Mouse (Mus musculus): Measurements from ENCODE around the gene Wwc1. TPM values are rescaled to one million over a fixed set of nuclear protein-coding genes. Genes with fewer than 3 reads are reported as not detected.

Gene Wwc1
- total RNA-seq, 1 experiment: 30.4 TPM

GRCm38 (mm10) chr11:36002900-36003299 is 22.6 kb upstream of the Wwc1 start:
- in situ Hi-C loops (cut with MboI; ENCODE audit: low sequenced_read_pairs in 2 of 2, unreplicated experiment in 2 of 2): loop anchor here in 1 of 2 experiments (10.0 kb wide), 1 partner anchor 148 kb away; no protein-coding TSS in a partner anchor
- no peak for DNase-seq (ENCODE audit: low read depth, low spot score)
- TF ChIP-seq HCFC1 (IDR thresholded peaks at IDR 0.05; ENCODE audit: borderline replicate concordance, insufficient read depth, low read length): no peak
- no peak for TF ChIP-seq MAFK (IDR thresholded peaks at IDR 0.05; ENCODE audit: insufficient read depth, low read depth, low read length)
- TF ChIP-seq CHD2 (IDR thresholded peaks at IDR 0.05; ENCODE audit: low read depth, low read length): no peak
- TF ChIP-seq ZC3H11A (IDR thresholded peaks at IDR 0.05; ENCODE audit: borderline replicate concordance, low read depth, low read length): no peak
- no peak for TF ChIP-seq ZNF384 (IDR thresholded peaks at IDR 0.05; ENCODE audit: low read depth, low read length)

GRCm38 (mm10) chr11:36001282-36001970 is 21.1 kb upstream of the Wwc1 start:
- Histone ChIP-seq H3K27ac (ENCODE audit: insufficient read depth, low read depth, low read length, poor library complexity, severe bottlenecking) (no peak overlapping the region), H3K9me3 (ENCODE audit: control insufficient read depth, insufficient read depth, low read depth, low read length) (no peaks in the 10 kb centered on the region), H3K36me3 (ENCODE audit: control insufficient read depth, insufficient read depth, low read length, poor library complexity, severe bottlenecking) (no peaks in the 10 kb centered on the region), H3K9ac (ENCODE audit: insufficient read depth, low read depth, low read length, poor library complexity, severe bottlenecking) (no peak overlapping the region), H3K4me1 (ENCODE audit: control insufficient read depth in 2 of 2, insufficient read depth in 2 of 2, low read length in 2 of 2, poor library complexity in 1 of 2) (peaks cover 2 to 5% of the 10 kb centered on the region in 2 experiments; a peak in 1 of 4 replicates), H3K4me3 (ENCODE audit: insufficient read depth in 1 of 2, low read depth in 1 of 2, low read length in 2 of 2, poor library complexity in 1 of 2, severe bottlenecking in 1 of 2) (peak overlapping the region; percentile 20 to 56; a peak in 3 of 4 replicates)
- peak; percentile 95 for DNase-seq (ENCODE audit: low read depth, low spot score)
- in situ Hi-C loops (cut with MboI; ENCODE audit: low sequenced_read_pairs in 2 of 2, unreplicated experiment in 2 of 2): loop anchor here in 1 of 2 experiments (10.0 kb wide), 1 partner anchor 147 kb away; no protein-coding TSS in a partner anchor
- TF ChIP-seq ZC3H11A (IDR thresholded peaks at IDR 0.05; ENCODE audit: borderline replicate concordance, low read depth, low read length): peak; percentile 90
- TF ChIP-seq HCFC1 (IDR thresholded peaks at IDR 0.05; ENCODE audit: borderline replicate concordance, insufficient read depth, low read length): no peak
- TF ChIP-seq MAFK (IDR thresholded peaks at IDR 0.05; ENCODE audit: insufficient read depth, low read depth, low read length): no peak

More at GRCm38 (mm10) chr11:36002900-36003299, 22.6 kb upstream of the Wwc1 start:
- Histone ChIP-seq H3K9me3 (ENCODE audit: control insufficient read depth, insufficient read depth, low read depth, low read length) (no peaks in the 10 kb centered on the region), H3K4me1 (ENCODE audit: control insufficient read depth in 2 of 2, insufficient read depth in 2 of 2, low read length in 2 of 2, poor library complexity in 1 of 2) (peaks cover 2 to 5% of the 10 kb centered on the region in 2 experiments; a peak in 1 of 4 replicates), H3K36me3 (ENCODE audit: control insufficient read depth, insufficient read depth, low read length, poor library complexity, severe bottlenecking) (no peaks in the 10 kb centered on the region), H3K27ac (ENCODE audit: insufficient read depth, low read depth, low read length, poor library complexity, severe bottlenecking) (no peak overlapping the region), H3K9ac (ENCODE audit: insufficient read depth, low read depth, low read length, poor library complexity, severe bottlenecking) (no peak overlapping the region), H3K4me3 (ENCODE audit: insufficient read depth in 1 of 2, low read depth in 1 of 2, low read length in 2 of 2, poor library complexity in 1 of 2, severe bottlenecking in 1 of 2) (no peak overlapping the region)

- H3K27ac ChIP-seq (ENCODE audit: insufficient read depth, low read depth, low read length, poor library complexity, severe bottlenecking): no peak overlapping the region
- peaks cover 2 to 5% of the 10 kb centered on the region in 2 experiments; a peak in 1 of 4 replicates for H3K4me1 ChIP-seq (ENCODE audit: control insufficient read depth in 2 of 2, insufficient read depth in 2 of 2, low read length in 2 of 2, poor library complexity in 1 of 2)
- H3K4me3 ChIP-seq (ENCODE audit: insufficient read depth in 1 of 2, low read depth in 1 of 2, low read length in 2 of 2, poor library complexity in 1 of 2, severe bottlenecking in 1 of 2): peak overlapping the region; percentile 20 to 56; a peak in 3 of 4 replicates
- in situ Hi-C loops (cut with MboI; ENCODE audit: low sequenced_read_pairs in 2 of 2, unreplicated experiment in 2 of 2): loop anchor here in 1 of 2 experiments (10.0 kb wide), 1 partner anchor 146 kb away; no protein-coding TSS in a partner anchor
- H3K36me3 ChIP-seq (ENCODE audit: control insufficient read depth, insufficient read depth, low read length, poor library complexity, severe bottlenecking): no peaks in the 10 kb centered on the region
- no peak for TF ChIP-seq HCFC1 (IDR thresholded peaks at IDR 0.05; ENCODE audit: borderline replicate concordance, insufficient read depth, low read length)
- TF ChIP-seq ZNF384 (IDR thresholded peaks at IDR 0.05; ENCODE audit: low read depth, low read length): peak; percentile 51; the same call in 1 of the 2 replicates
- H3K9ac ChIP-seq (ENCODE audit: insufficient read depth, low read depth, low read length, poor library complexity, severe bottlenecking): no peak overlapping the region
- DNase-seq (ENCODE audit: low read depth, low spot score): no peak
- H3K9me3 ChIP-seq (ENCODE audit: control insufficient read depth, insufficient read depth, low read depth, low read length): no peaks in the 10 kb centered on the region
These were observed 20.4 kb upstream of the Wwc1 start for GRCm38 (mm10) chr11:36000585-36001281.

GRCm38 (mm10) chr11:36000038-36000437 is 19.7 kb upstream of the Wwc1 start:
- Histone ChIP-seq H3K9me3 (ENCODE audit: control insufficient read depth, insufficient read depth, low read depth, low read length) (no peaks in the 10 kb centered on the region), H3K4me3 (ENCODE audit: insufficient read depth in 1 of 2, low read depth in 1 of 2, low read length in 2 of 2, poor library complexity in 1 of 2, severe bottlenecking in 1 of 2) (no peak overlapping the region), H3K27ac (ENCODE audit: insufficient read depth, low read depth, low read length, poor library complexity, severe bottlenecking) (no peak overlapping the region), H3K36me3 (ENCODE audit: control insufficient read depth, insufficient read depth, low read length, poor library complexity, severe bottlenecking) (no peaks in the 10 kb centered on the region), H3K9ac (ENCODE audit: insufficient read depth, low read depth, low read length, poor library complexity, severe bottlenecking) (no peak overlapping the region), H3K4me1 (ENCODE audit: control insufficient read depth in 2 of 2, insufficient read depth in 2 of 2, low read length in 2 of 2, poor library complexity in 1 of 2) (peaks cover 2 to 5% of the 10 kb centered on the region in 2 experiments; a peak in 1 of 4 replicates)
- in situ Hi-C loops (cut with MboI; ENCODE audit: low sequenced_read_pairs in 2 of 2, unreplicated experiment in 2 of 2): loop anchor here in 1 of 2 experiments (10.0 kb wide), 1 partner anchor 145 kb away; no protein-coding TSS in a partner anchor
- TF ChIP-seq HCFC1 (IDR thresholded peaks at IDR 0.05; ENCODE audit: borderline replicate concordance, insufficient read depth, low read length) (no peak), ZNF384 (IDR thresholded peaks at IDR 0.05; ENCODE audit: low read depth, low read length) (no peak), ZC3H11A (IDR thresholded peaks at IDR 0.05; ENCODE audit: borderline replicate concordance, low read depth, low read length) (no peak), MAFK (IDR thresholded peaks at IDR 0.05; ENCODE audit: insufficient read depth, low read depth, low read length) (no peak), CHD2 (IDR thresholded peaks at IDR 0.05; ENCODE audit: low read depth, low read length) (no peak)
- DNase-seq (ENCODE audit: low read depth, low spot score): no peak

All from ES-E14 (cell line).